Mouse (Mus musculus): Measurements from ENCODE around the gene Hinfp. TPM values are rescaled to one million over a fixed set of nuclear protein-coding genes. Genes with fewer than 3 reads are reported as not detected.

Gene Hinfp
- polyA plus RNA-seq, 1 experiment from 2014 or later = 31.4 TPM

GRCm38 (mm10) chr9:44243621-44244020, 61.9 kb downstream of the Hinfp start:
- H3K27me3 ChIP-seq = 0 out of 2 replicates have a peak, but pooled peaks cover 10% of the 10 kb centered on the region
- H3K4me2 ChIP-seq = no peak overlapping the region
- H3K27ac ChIP-seq = no peak overlapping the region
- no peak overlapping the region for H3K4me3 ChIP-seq
- WGBS = 51% methylated on average over 2 of the region's 2 CpGs
- ATAC-seq (ENCODE audit: low FRiP score) = no peak
- no peaks in the 10 kb centered on the region for H3K36me3 ChIP-seq
- H3K9ac ChIP-seq = no peak overlapping the region
- H3K9me3 ChIP-seq = no peaks in the 10 kb centered on the region
- no peaks in the 10 kb centered on the region for H3K4me1 ChIP-seq (replicated peaks)

Small RNA genes lying within 50 kb of the gene (microRNA-seq; reads per million reads assigned to microRNA genes)
- not detected for gene Gm44335

Other genes starting within 250 kb of the Hinfp start
- 8.1 and 12.2 TPM in 2 replicates for gene Usp2, start 238.7 kb downstream of the Hinfp start, polyA plus RNA-seq (2015; fragmentation: Nextera tagmentation; extraction: Ambion mirVana)
- gene Mfrp, start 203.9 kb downstream of the Hinfp start, polyA plus RNA-seq (2015; fragmentation: Nextera tagmentation; extraction: Ambion mirVana) = 0.22 TPM in 1 of 2 replicates, not detected in the other
- 3.2 and 5.3 TPM in 2 replicates for gene C1qtnf5, start 198.4 kb downstream of the Hinfp start, polyA plus RNA-seq (2015; fragmentation: Nextera tagmentation; extraction: Ambion mirVana)
- gene Gm49380, start 192.2 kb downstream of the Hinfp start, polyA plus RNA-seq (2015; fragmentation: Nextera tagmentation; extraction: Ambion mirVana) = 0.12 and 0.49 TPM in 2 replicates
- 27.9 and 29.2 TPM in 2 replicates for gene Rnf26, start 192.2 kb downstream of the Hinfp start, polyA plus RNA-seq (2015; fragmentation: Nextera tagmentation; extraction: Ambion mirVana)
- gene Mcam, start 171.2 kb downstream of the Hinfp start, polyA plus RNA-seq (2015; fragmentation: Nextera tagmentation; extraction: Ambion mirVana) = 13.1 and 14.0 TPM in 2 replicates
- 21.5 and 24.4 TPM in 2 replicates for gene Cbl, start 71.6 kb downstream of the Hinfp start, polyA plus RNA-seq (2015; fragmentation: Nextera tagmentation; extraction: Ambion mirVana)
- gene Ccdc153, start 65.0 kb downstream of the Hinfp start, polyA plus RNA-seq (2015; fragmentation: Nextera tagmentation; extraction: Ambion mirVana) = not detected in 2 replicates
- 0.17 and 0.48 TPM in 2 replicates for gene Pdzd3, start 54.2 kb downstream of the Hinfp start, polyA plus RNA-seq (2015; fragmentation: Nextera tagmentation; extraction: Ambion mirVana)
- 4.4 TPM in 2 replicates for gene Nlrx1, start 37.1 kb downstream of the Hinfp start, polyA plus RNA-seq (2015; fragmentation: Nextera tagmentation; extraction: Ambion mirVana)
- gene Abcg4, start 17.1 kb downstream of the Hinfp start, polyA plus RNA-seq (2015; fragmentation: Nextera tagmentation; extraction: Ambion mirVana) = 18.0 and 20.1 TPM in 2 replicates
- gene C2cd2l, start 14.6 kb upstream of the Hinfp start, polyA plus RNA-seq (2015; fragmentation: Nextera tagmentation; extraction: Ambion mirVana) = 19.1 and 21.6 TPM in 2 replicates
- 37.0 and 40.4 TPM in 2 replicates for gene Dpagt1, start 20.3 kb upstream of the Hinfp start, polyA plus RNA-seq (2015; fragmentation: Nextera tagmentation; extraction: Ambion mirVana)
- 145 and 151 TPM in 2 replicates for gene H2afx, start 29.0 kb upstream of the Hinfp start, polyA plus RNA-seq (2015; fragmentation: Nextera tagmentation; extraction: Ambion mirVana)
- 66.8 and 70.8 TPM in 2 replicates for gene Hmbs, start 38.6 kb upstream of the Hinfp start, polyA plus RNA-seq (2015; fragmentation: Nextera tagmentation; extraction: Ambion mirVana)
- 36.2 and 38.0 TPM in 2 replicates for gene Vps11, start 56.0 kb upstream of the Hinfp start, polyA plus RNA-seq (2015; fragmentation: Nextera tagmentation; extraction: Ambion mirVana)
- 25.6 and 27.7 TPM in 2 replicates for gene Hyou1, start 73.8 kb upstream of the Hinfp start, polyA plus RNA-seq (2015; fragmentation: Nextera tagmentation; extraction: Ambion mirVana)
- 64.7 and 65.9 TPM in 2 replicates for gene Slc37a4, start 91.2 kb upstream of the Hinfp start, polyA plus RNA-seq (2015; fragmentation: Nextera tagmentation; extraction: Ambion mirVana)
- 1,260 and 1,282 TPM in 2 replicates for gene Rps25, start 101.5 kb upstream of the Hinfp start, polyA plus RNA-seq (2015; fragmentation: Nextera tagmentation; extraction: Ambion mirVana)
- gene Trappc4, start 101.9 kb upstream of the Hinfp start, polyA plus RNA-seq (2015; fragmentation: Nextera tagmentation; extraction: Ambion mirVana) = 342 and 355 TPM in 2 replicates
- 28.2 and 32.9 TPM in 2 replicates for gene Ccdc84, start 112.9 kb upstream of the Hinfp start, polyA plus RNA-seq (2015; fragmentation: Nextera tagmentation; extraction: Ambion mirVana)
- not detected in 2 replicates for gene Foxr1, start 135.5 kb upstream of the Hinfp start, polyA plus RNA-seq (2015; fragmentation: Nextera tagmentation; extraction: Ambion mirVana)
- gene Upk2, start 149.3 kb upstream of the Hinfp start, polyA plus RNA-seq (2015; fragmentation: Nextera tagmentation; extraction: Ambion mirVana) = not detected in 2 replicates
- 8.6 TPM in 2 replicates for gene Bcl9l, start 177.2 kb upstream of the Hinfp start, polyA plus RNA-seq (2015; fragmentation: Nextera tagmentation; extraction: Ambion mirVana)

Measured in hindbrain, embryonic 13.5 days (tissue).